Mouse (Mus musculus): ENCODE data around the gene Nav2. TPM values are rescaled to one million over a fixed set of nuclear protein-coding genes. Genes with fewer than 3 reads are reported as not detected.
A peak's percentile ranks its signal among the peaks of the same experiment; 100 is the strongest.

Nav2 gene
- polyA plus RNA-seq, 1 experiment from 2014 or later, result 6.0 TPM

GRCm38 (mm10) chr7:49251308-49251638, 342.8 kb downstream of the Nav2 start:
- DNase-seq (ENCODE audit: low spot score) (no peak), ATAC-seq (ENCODE audit: low FRiP score, low TSS enrichment) (no peak)
- Histone ChIP-seq H3K27me3 (ENCODE audit: control insufficient read depth, insufficient read depth, low read length) (no peaks in the 10 kb centered on the region), H3K4me3 (ENCODE audit: low read depth, low read length) (no peak overlapping the region), H3K9ac (ENCODE audit: low read length) (no peak overlapping the region), H3K4me2 (replicated peaks; ENCODE audit: low read depth) (peak overlapping the region; percentile 20; the same call in 1 of the 2 replicates), H3K36me3 (ENCODE audit: control insufficient read depth, insufficient read depth, low read length) (no peaks in the 10 kb centered on the region), H3K27ac (replicated peaks) (no peak overlapping the region), H3K9me3 (ENCODE audit: control insufficient read depth, low read length) (no peaks in the 10 kb centered on the region), H3K4me1 (replicated peaks; ENCODE audit: control insufficient read depth, insufficient read depth) (0 out of 2 replicates have a peak, but pooled peaks cover 6% of the 10 kb centered on the region)
- WGBS, result 35% methylated on average over 10 of the region's 10 CpGs
- TF ChIP-seq CTCF (IDR thresholded peaks at IDR 0.05; ENCODE audit: low read depth) (no peak), EP300 (optimal IDR thresholded peaks at IDR 0.05) (no peak)

GRCm38 (mm10) chr7:49252444-49252843, 343.9 kb downstream of the Nav2 start:
- 84% methylated on average over 7 of the region's 7 CpGs for WGBS

GRCm38 (mm10) chr7:49252902-49253301, 344.4 kb downstream of the Nav2 start:
- ATAC-seq (ENCODE audit: low FRiP score, low TSS enrichment), result no peak
- Histone ChIP-seq H3K9me3 (ENCODE audit: control insufficient read depth, low read length) (no peaks in the 10 kb centered on the region), H3K4me1 (replicated peaks; ENCODE audit: control insufficient read depth, insufficient read depth) (0 out of 2 replicates have a peak, but pooled peaks cover 4% of the 10 kb centered on the region), H3K9ac (ENCODE audit: low read length) (no peak overlapping the region), H3K36me3 (ENCODE audit: control insufficient read depth, insufficient read depth, low read length) (no peaks in the 10 kb centered on the region), H3K4me2 (replicated peaks; ENCODE audit: low read depth) (no peak overlapping the region), H3K27ac (replicated peaks) (no peak overlapping the region), H3K27me3 (ENCODE audit: control insufficient read depth, insufficient read depth, low read length) (no peaks in the 10 kb centered on the region), H3K4me3 (ENCODE audit: low read depth, low read length) (no peak overlapping the region)
- 54% methylated on average over 6 of the region's 6 CpGs for WGBS
- DNase-seq (ENCODE audit: low spot score), result no peak
- TF ChIP-seq EP300 (optimal IDR thresholded peaks at IDR 0.05), result no peak
- no peak for TF ChIP-seq CTCF (IDR thresholded peaks at IDR 0.05; ENCODE audit: low read depth)

More at GRCm38 (mm10) chr7:49252444-49252843, 343.9 kb downstream of the Nav2 start:
- H3K9ac ChIP-seq (ENCODE audit: low read length), result no peak overlapping the region
- H3K36me3 ChIP-seq (ENCODE audit: control insufficient read depth, insufficient read depth, low read length), result no peaks in the 10 kb centered on the region
- no peak overlapping the region for H3K4me3 ChIP-seq (ENCODE audit: low read depth, low read length)
- H3K4me1 ChIP-seq (replicated peaks; ENCODE audit: control insufficient read depth, insufficient read depth), result 0 out of 2 replicates have a peak, but pooled peaks cover 4% of the 10 kb centered on the region
- no peak overlapping the region for H3K4me2 ChIP-seq (replicated peaks; ENCODE audit: low read depth)
- DNase-seq (ENCODE audit: low spot score) (no peak), ATAC-seq (ENCODE audit: low FRiP score, low TSS enrichment) (no peak)
- no peaks in the 10 kb centered on the region for H3K27me3 ChIP-seq (ENCODE audit: control insufficient read depth, insufficient read depth, low read length)
- H3K9me3 ChIP-seq (ENCODE audit: control insufficient read depth, low read length), result no peaks in the 10 kb centered on the region
- no peak for TF ChIP-seq EP300 (optimal IDR thresholded peaks at IDR 0.05)
- no peak for TF ChIP-seq CTCF (IDR thresholded peaks at IDR 0.05; ENCODE audit: low read depth)
- H3K27ac ChIP-seq (replicated peaks), result no peak overlapping the region

- 0 out of 2 replicates have a peak, but pooled peaks cover 4% of the 10 kb centered on the region for H3K4me1 ChIP-seq (replicated peaks; ENCODE audit: control insufficient read depth, insufficient read depth)
- no peak overlapping the region for H3K4me2 ChIP-seq (replicated peaks; ENCODE audit: low read depth)
- no peak overlapping the region for H3K27ac ChIP-seq (replicated peaks)
- TF ChIP-seq EP300 (optimal IDR thresholded peaks at IDR 0.05) (no peak), CTCF (IDR thresholded peaks at IDR 0.05; ENCODE audit: low read depth) (peak; percentile 59)
- 94% methylated on average over 5 of the region's 5 CpGs for WGBS
- no peaks in the 10 kb centered on the region for H3K36me3 ChIP-seq (ENCODE audit: control insufficient read depth, insufficient read depth, low read length)
- no peak overlapping the region for H3K9ac ChIP-seq (ENCODE audit: low read length)
- no peak overlapping the region for H3K4me3 ChIP-seq (ENCODE audit: low read depth, low read length)
- no peaks in the 10 kb centered on the region for H3K9me3 ChIP-seq (ENCODE audit: control insufficient read depth, low read length)
- H3K27me3 ChIP-seq (ENCODE audit: control insufficient read depth, insufficient read depth, low read length), result no peaks in the 10 kb centered on the region
- ATAC-seq (ENCODE audit: low FRiP score, low TSS enrichment) (no peak), DNase-seq (ENCODE audit: low spot score) (no peak)
These were observed 346.5 kb downstream of the Nav2 start for GRCm38 (mm10) chr7:49255053-49255452.

GRCm38 (mm10) chr7:49257234-49257906, 348.9 kb downstream of the Nav2 start:
- ATAC-seq (ENCODE audit: low FRiP score, low TSS enrichment), result no peak
- Histone ChIP-seq H3K9me3 (ENCODE audit: control insufficient read depth, low read length) (no peaks in the 10 kb centered on the region), H3K36me3 (ENCODE audit: control insufficient read depth, insufficient read depth, low read length) (no peaks in the 10 kb centered on the region), H3K4me2 (replicated peaks; ENCODE audit: low read depth) (no peak overlapping the region), H3K27me3 (ENCODE audit: control insufficient read depth, insufficient read depth, low read length) (no peaks in the 10 kb centered on the region), H3K4me1 (replicated peaks; ENCODE audit: control insufficient read depth, insufficient read depth) (no peaks in the 10 kb centered on the region), H3K9ac (ENCODE audit: low read length) (no peak overlapping the region), H3K27ac (replicated peaks) (no peak overlapping the region), H3K4me3 (ENCODE audit: low read depth, low read length) (no peak overlapping the region)
- DNase-seq (ENCODE audit: low spot score), result no peak
- 75% methylated on average over 13 of the region's 13 CpGs for WGBS
- TF ChIP-seq CTCF (IDR thresholded peaks at IDR 0.05; ENCODE audit: low read depth), result no peak
- TF ChIP-seq EP300 (optimal IDR thresholded peaks at IDR 0.05), result no peak

GRCm38 (mm10) chr7:49258088-49258487, 349.6 kb downstream of the Nav2 start:
- Histone ChIP-seq H3K4me2 (replicated peaks; ENCODE audit: low read depth) (no peak overlapping the region), H3K4me1 (replicated peaks; ENCODE audit: control insufficient read depth, insufficient read depth) (no peaks in the 10 kb centered on the region), H3K9ac (ENCODE audit: low read length) (no peak overlapping the region), H3K4me3 (ENCODE audit: low read depth, low read length) (no peak overlapping the region), H3K27ac (replicated peaks) (no peak overlapping the region), H3K9me3 (ENCODE audit: control insufficient read depth, low read length) (no peaks in the 10 kb centered on the region), H3K27me3 (ENCODE audit: control insufficient read depth, insufficient read depth, low read length) (no peaks in the 10 kb centered on the region), H3K36me3 (ENCODE audit: control insufficient read depth, insufficient read depth, low read length) (no peaks in the 10 kb centered on the region)
- DNase-seq (ENCODE audit: low spot score), result no peak
- WGBS, result 63% methylated on average over 6 of the region's 6 CpGs
- ATAC-seq (ENCODE audit: low FRiP score, low TSS enrichment), result no peak
- TF ChIP-seq EP300 (optimal IDR thresholded peaks at IDR 0.05) (no peak), CTCF (IDR thresholded peaks at IDR 0.05; ENCODE audit: low read depth) (no peak)
